Mouse (Mus musculus) myocyte (in vitro differentiated cells): ENCODE data around the gene Efs.

Source experiments
- POLR2A ChIP-seq: IDR thresholded peaks from one replicate; pipeline ENCODE4 v1.6.1; 2011; ENCODE audit warnings: low read depth, mild to moderate bottlenecking, control low read depth, moderate library complexity; ENCODE audit not compliant: insufficient read length
- TCF12 ChIP-seq: IDR thresholded peaks from one replicate; pipeline ENCODE4 v1.6.1; 2011; ENCODE audit warnings: mild to moderate bottlenecking, control low read depth; ENCODE audit not compliant: poor library complexity, insufficient read depth, severe bottlenecking

GRCm38 (mm10) chr14:54912109-54912850 lies 13.6 kb downstream of the Efs start:
- no peak for TF ChIP-seq TCF12
- no peak for TF ChIP-seq POLR2A
